Mouse (Mus musculus): Measurements from ENCODE around the gene Gdpd5. TPM values are rescaled to one million over a fixed set of nuclear protein-coding genes. Genes with fewer than 3 reads are reported as not detected.

Gene Gdpd5
- polyA plus RNA-seq, 1 experiment from 2014 or later, result 49.3 TPM

- Histone ChIP-seq H3K27ac (replicated peaks) (peak overlapping the region; percentile 60; the same call in 1 of the 2 replicates), H3K36me3 (0 out of 2 replicates have a peak, but pooled peaks cover 3% of the 10 kb centered on the region), H3K4me3 (no peak overlapping the region), H3K27me3 (no peaks in the 10 kb centered on the region), H3K4me1 (replicated peaks) (peaks cover 23% of the 10 kb centered on the region), H3K9me3 (no peaks in the 10 kb centered on the region), H3K4me2 (no peak overlapping the region), H3K9ac (no peak overlapping the region)
- ATAC-seq (ENCODE audit: low FRiP score, low read depth), result no peak
- 31% methylated on average over 8 of the region's 8 CpGs for WGBS
These were observed 67.8 kb downstream of the Gdpd5 start for GRCm38 (mm10) chr7:99449063-99449462.

DNA sequence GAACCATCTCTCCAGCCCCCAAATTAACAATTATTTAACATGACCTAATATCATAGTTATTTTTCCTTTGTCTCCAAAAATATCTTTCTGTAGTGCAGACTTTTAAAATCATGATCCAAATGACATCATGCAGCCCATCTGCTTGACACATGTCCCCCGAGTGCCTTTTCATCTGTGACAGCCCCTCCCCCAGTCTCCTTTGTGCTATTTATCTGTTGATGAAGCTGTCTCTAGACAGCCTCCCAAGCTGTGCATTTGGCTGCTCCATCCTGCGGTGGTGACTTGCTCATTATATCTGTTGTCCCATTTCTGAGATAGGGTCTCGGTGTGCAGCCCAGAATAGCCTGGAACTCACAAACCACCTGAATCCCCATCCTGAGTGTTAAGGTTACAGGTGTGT lies 68.5 kb downstream of the Gdpd5 start:
- H3K36me3 ChIP-seq, result no peaks in the 10 kb centered on the region
- H3K9ac ChIP-seq, result no peak overlapping the region
- H3K4me2 ChIP-seq, result no peak overlapping the region
- H3K4me1 ChIP-seq (replicated peaks), result peaks cover 23% of the 10 kb centered on the region
- ATAC-seq (ENCODE audit: low FRiP score, low read depth), result 0 out of 2 replicates have a peak, but pooled peaks have one; percentile 24
- 13% methylated on average over 3 of the region's 3 CpGs for WGBS
- H3K27ac ChIP-seq (replicated peaks), result 0 out of 2 replicates have a peak overlapping the region, but pooled peaks have one; percentile 42
- no peaks in the 10 kb centered on the region for H3K27me3 ChIP-seq
- H3K4me3 ChIP-seq, result no peak overlapping the region
- H3K9me3 ChIP-seq, result no peaks in the 10 kb centered on the region

DNA sequence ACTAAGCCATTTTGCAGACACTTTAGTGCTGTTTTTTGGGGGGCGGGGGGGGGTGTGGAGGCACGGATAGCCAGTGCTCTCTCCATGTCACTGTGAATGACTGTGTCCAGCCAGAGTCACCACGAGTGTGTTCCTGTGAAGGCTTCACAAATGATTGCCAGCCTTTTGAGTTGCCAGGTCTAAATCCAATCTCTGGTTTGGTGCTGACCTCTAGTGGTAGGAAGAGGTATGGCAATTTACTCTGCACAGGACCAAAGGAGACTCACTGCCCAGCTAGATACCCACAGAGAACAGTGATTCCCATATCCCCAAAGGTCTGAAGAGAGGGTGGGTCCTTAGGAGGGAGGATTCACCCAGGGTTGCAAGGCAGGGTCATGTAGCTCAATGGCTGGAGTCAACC lies 69.5 kb downstream of the Gdpd5 start:
- Histone ChIP-seq H3K9me3 (no peaks in the 10 kb centered on the region), H3K27me3 (no peaks in the 10 kb centered on the region), H3K36me3 (no peaks in the 10 kb centered on the region), H3K9ac (no peak overlapping the region), H3K4me3 (no peak overlapping the region), H3K27ac (replicated peaks) (peak overlapping the region; percentile 42; the same call in 1 of the 2 replicates), H3K4me2 (no peak overlapping the region), H3K4me1 (replicated peaks) (peaks cover 23% of the 10 kb centered on the region)
- WGBS, result under 1% methylated on average over 3 of the region's 3 CpGs
- peak; percentile 39 for ATAC-seq (ENCODE audit: low FRiP score, low read depth)

DNA sequence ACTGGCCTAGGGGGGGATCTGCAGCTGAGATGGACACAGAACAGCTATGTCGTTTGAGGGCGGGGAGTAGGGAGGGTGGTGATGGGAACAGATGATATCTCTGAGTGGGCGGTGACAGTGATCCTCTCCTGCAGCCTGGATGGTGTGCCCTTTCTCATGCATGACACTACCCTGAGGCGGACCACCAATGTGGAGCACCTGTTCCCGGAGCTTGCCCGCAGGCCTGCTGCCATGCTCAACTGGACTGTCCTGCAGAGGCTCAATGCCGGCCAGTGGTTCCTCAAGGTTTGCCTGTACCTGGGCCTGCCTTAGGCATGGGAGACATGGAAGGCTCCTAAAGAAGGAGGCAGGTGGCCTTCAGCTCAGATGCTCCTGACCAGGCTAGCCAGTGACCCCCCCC lies 71.6 kb downstream of the Gdpd5 start:
- Histone ChIP-seq H3K27ac (replicated peaks) (no peak overlapping the region), H3K4me1 (replicated peaks) (peaks cover 20% of the 10 kb centered on the region), H3K4me2 (no peak overlapping the region), H3K4me3 (no peak overlapping the region), H3K27me3 (no peaks in the 10 kb centered on the region), H3K36me3 (0 out of 2 replicates have a peak, but pooled peaks cover 5% of the 10 kb centered on the region), H3K9ac (no peak overlapping the region), H3K9me3 (no peaks in the 10 kb centered on the region)
- WGBS, result 89% methylated on average over 7 of the region's 7 CpGs
- no peak for ATAC-seq (ENCODE audit: low FRiP score, low read depth)

DNA sequence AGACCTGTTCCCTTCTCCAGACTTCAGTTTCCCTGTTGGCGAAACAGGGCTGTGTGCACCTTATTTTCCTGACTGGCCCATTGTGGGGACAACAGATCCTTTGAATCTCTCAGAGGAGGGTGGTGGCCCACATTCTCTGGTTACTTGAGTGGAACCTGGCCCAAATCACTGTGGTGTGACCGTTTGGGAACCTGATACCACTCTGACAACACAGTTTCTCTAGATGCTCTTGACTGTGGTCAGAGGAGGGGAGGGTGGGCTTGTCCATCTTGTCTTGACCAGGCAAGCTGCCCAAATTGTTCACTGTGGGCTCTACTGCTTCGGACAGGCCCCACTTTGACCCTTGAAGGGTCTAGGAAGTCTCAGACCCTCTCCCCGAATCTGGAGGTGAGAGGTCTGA lies 72.8 kb downstream of the Gdpd5 start:
- H3K9ac ChIP-seq, result no peak overlapping the region
- ATAC-seq (ENCODE audit: low FRiP score, low read depth), result no peak
- H3K27me3 ChIP-seq, result no peaks in the 10 kb centered on the region
- no peak overlapping the region for H3K4me3 ChIP-seq
- 0 out of 2 replicates have a peak, but pooled peaks cover 8% of the 10 kb centered on the region for H3K36me3 ChIP-seq
- no peaks in the 10 kb centered on the region for H3K9me3 ChIP-seq
- no peak overlapping the region for H3K27ac ChIP-seq (replicated peaks)
- H3K4me1 ChIP-seq (replicated peaks), result peaks cover 16% of the 10 kb centered on the region
- H3K4me2 ChIP-seq, result no peak overlapping the region
- WGBS, result 85% methylated on average over 4 of the region's 4 CpGs

- 95% methylated on average over 8 of the region's 8 CpGs for WGBS
- Histone ChIP-seq H3K27me3 (no peaks in the 10 kb centered on the region), H3K27ac (replicated peaks) (no peak overlapping the region), H3K9ac (no peak overlapping the region), H3K4me3 (no peak overlapping the region), H3K9me3 (no peaks in the 10 kb centered on the region), H3K4me2 (no peak overlapping the region), H3K36me3 (peaks cover 21% of the 10 kb centered on the region), H3K4me1 (replicated peaks) (no peaks in the 10 kb centered on the region)
- ATAC-seq (ENCODE audit: low FRiP score, low read depth), result no peak
These were observed 77.6 kb downstream of the Gdpd5 start for GRCm38 (mm10) chr7:99458849-99459248.

GRCm38 (mm10) chr7:99459888-99460652 lies 78.9 kb downstream of the Gdpd5 start:
- Histone ChIP-seq H3K9ac (no peak overlapping the region), H3K4me2 (no peak overlapping the region), H3K9me3 (no peaks in the 10 kb centered on the region), H3K27me3 (no peaks in the 10 kb centered on the region), H3K4me1 (replicated peaks) (peaks cover 3% of the 10 kb centered on the region), H3K4me3 (no peak overlapping the region), H3K36me3 (peaks cover 21% of the 10 kb centered on the region), H3K27ac (replicated peaks) (no peak overlapping the region)
- ATAC-seq (ENCODE audit: low FRiP score, low read depth), result no peak
- WGBS, result 91% methylated on average over 15 of the region's 15 CpGs

GRCm38 (mm10) chr7:99463120-99463519 lies 81.9 kb downstream of the Gdpd5 start:
- 87% methylated on average over 2 of the region's 2 CpGs for WGBS
- no peak overlapping the region for H3K27ac ChIP-seq (replicated peaks)
- H3K9ac ChIP-seq, result no peak overlapping the region
- no peak overlapping the region for H3K4me2 ChIP-seq
- H3K9me3 ChIP-seq, result no peaks in the 10 kb centered on the region
- H3K4me1 ChIP-seq (replicated peaks), result peaks cover 33% of the 10 kb centered on the region
- no peaks in the 10 kb centered on the region for H3K27me3 ChIP-seq
- peaks cover 17% of the 10 kb centered on the region for H3K36me3 ChIP-seq
- H3K4me3 ChIP-seq, result no peak overlapping the region
- no peak for ATAC-seq (ENCODE audit: low FRiP score, low read depth)

DNA sequence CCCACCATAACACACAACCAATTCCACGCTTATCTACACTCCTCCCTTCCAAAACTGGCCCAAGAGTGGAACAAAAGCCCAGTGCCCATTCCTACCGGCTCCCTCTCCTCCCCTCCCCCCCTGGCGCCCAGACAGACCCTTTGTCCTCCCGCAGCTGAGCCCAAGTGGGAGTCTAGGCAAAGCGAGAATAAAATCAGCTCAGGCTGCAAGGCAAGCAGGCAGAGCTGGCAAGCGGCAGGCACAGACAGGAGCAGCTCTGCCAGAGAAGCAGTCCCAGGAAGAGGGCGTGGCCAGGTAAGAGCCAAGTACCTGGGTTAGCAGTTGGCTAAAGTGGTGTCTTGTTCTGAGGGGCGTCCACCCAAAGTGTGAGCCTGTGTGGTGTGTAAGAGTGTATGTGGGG lies 84.6 kb downstream of the Gdpd5 start, which contains the start of gene Klhl35:
Klhl35 (plus strand) TSS at position 194 of the 400 bp plus-strand sequence.
- Histone ChIP-seq H3K4me3 (peak within 1 kb of the TSS; percentile 13; the same call in 1 of the 2 replicates), H3K9ac (peak within 1 kb of the TSS; percentile 21), H3K4me2 (peak within 1 kb of the TSS; percentile 43), H3K9me3 (no peaks in the 10 kb centered on the region), H3K4me1 (replicated peaks) (peaks cover 49% of the 10 kb centered on the region), H3K27me3 (no peaks in the 10 kb centered on the region), H3K27ac (replicated peaks) (peak within 1 kb of the TSS; percentile 69), H3K36me3 (peaks cover 5% of the 10 kb centered on the region)
- WGBS, result 23% methylated on average over 8 of the region's 8 CpGs
- ATAC-seq (ENCODE audit: low FRiP score, low read depth), result no peak

DNA sequence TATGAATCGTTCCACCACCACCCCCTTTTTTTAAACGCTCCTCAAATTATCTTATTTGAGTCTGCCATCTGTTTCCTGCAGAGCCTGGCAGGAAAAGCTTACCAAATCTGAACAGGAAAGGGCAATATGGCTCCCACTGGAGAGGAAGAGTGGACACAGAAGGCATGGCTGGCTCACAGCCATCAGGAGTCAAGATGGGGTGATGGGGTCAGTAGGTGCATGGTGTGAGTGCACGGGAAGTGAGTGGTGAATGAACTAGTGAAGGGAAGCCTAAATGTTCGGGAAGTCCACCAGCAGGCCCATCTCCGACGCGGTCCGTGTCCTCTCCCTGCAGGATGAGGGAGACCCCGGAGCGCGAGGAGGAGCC lies 86.7 kb downstream of the Gdpd5 start:
- 13% methylated on average over 11 of the region's 11 CpGs for WGBS
- peak overlapping the region; percentile 92 for H3K27ac ChIP-seq (replicated peaks)

DNA sequence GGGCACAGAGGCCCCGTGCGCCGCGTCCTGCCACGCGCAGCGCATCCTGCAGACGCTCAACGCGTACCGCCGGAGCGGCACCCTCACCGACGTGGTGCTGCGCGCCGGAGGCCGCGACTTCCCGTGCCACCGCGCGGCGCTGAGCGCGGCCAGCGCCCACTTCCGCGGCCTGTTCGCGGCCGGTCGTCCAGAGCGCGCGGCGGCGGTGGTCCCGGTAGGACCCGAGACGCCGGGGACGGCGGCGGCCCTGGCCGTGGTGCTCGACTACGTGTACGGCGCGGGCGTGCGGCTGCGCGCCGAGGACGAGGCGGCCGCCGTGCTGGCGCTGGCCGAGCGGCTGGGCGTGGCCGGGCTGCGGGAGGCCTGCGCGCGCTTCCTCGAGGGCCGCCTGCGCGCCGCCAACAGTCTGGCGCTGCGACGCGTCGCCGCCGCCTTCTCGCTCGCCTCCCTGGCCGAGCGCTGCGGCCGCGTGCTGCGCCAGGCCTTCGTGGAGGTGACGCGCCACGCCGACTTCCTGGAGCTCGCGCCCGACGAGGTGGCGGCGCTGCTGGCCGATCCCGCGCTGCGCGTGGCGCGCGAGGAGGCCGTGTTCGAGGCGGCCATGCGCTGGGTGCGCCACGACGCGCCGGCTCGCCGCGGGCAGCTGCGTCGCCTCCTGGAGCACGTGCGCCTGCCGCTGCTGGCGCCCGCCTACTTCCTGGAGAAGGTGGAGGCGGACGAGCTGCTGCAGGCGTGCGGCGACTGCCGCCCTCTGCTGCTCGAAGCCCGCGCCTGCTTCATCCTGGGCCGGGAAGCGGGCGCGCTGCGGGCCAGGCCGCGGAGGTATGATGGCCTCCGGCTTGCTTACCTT lies 87.3 kb downstream of the Gdpd5 start:
- peak; percentile 85 for ATAC-seq (ENCODE audit: low FRiP score, low read depth)
- Histone ChIP-seq H3K9ac (peak overlapping the region; percentile 47), H3K9me3 (no peaks in the 10 kb centered on the region), H3K27ac (replicated peaks) (peak overlapping the region; percentile 92), H3K4me2 (peak overlapping the region; percentile 76), H3K4me3 (peak overlapping the region; percentile 47), H3K4me1 (replicated peaks) (peaks cover 49% of the 10 kb centered on the region), H3K36me3 (peaks cover 8% of the 10 kb centered on the region; the same call in 1 of the 2 replicates), H3K27me3 (no peaks in the 10 kb centered on the region)
- WGBS, result 1% methylated on average over 89 of the region's 145 CpGs

More for the DNA sequence above, 86.7 kb downstream of the Gdpd5 start:
- Histone ChIP-seq H3K4me2 (peak overlapping the region; percentile 76), H3K27me3 (no peaks in the 10 kb centered on the region), H3K4me3 (peak overlapping the region; percentile 47), H3K9me3 (no peaks in the 10 kb centered on the region), H3K4me1 (replicated peaks) (peaks cover 49% of the 10 kb centered on the region), H3K9ac (peak overlapping the region; percentile 47), H3K36me3 (0 out of 2 replicates have a peak, but pooled peaks cover 2% of the 10 kb centered on the region)
- no peak for ATAC-seq (ENCODE audit: low FRiP score, low read depth)
